Mouse (Mus musculus): Measurements from ENCODE around the gene Tjap1. TPM values are rescaled to one million over a fixed set of nuclear protein-coding genes. Genes with fewer than 3 reads are reported as not detected.

Tjap1 gene
- total RNA-seq (2021), result 10 to 100 TPM; 50.4 to 72.7 TPM

GRCm38 (mm10) chr17:46282483-46283123, at the start of gene Tjap1:
Gene Tjap1, minus strand, starts transcription at chr17:46283026.
- peak; percentile 81 to 83 for DNase-seq

DNA sequence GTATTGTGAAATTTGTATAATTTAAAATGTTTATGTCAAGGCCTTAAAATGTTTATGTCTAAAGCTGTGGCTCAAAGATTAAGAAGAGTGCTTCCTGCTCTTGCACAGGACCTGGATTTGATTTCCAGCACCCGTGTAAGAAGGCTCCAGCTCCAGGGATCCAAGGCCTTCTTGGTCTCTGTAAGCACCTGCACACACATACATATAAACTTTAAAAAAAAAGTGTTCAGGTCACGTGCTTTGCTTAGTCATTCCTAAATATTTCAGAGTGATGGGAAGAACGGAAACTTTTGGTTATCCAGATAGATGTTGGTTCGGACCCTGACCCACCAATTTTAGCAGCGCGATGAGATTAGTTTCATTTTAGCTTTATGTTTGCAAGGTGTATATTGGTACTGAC, 45.9 kb upstream of the Tjap1 start:
- DNase-seq, result no peak

DNA sequence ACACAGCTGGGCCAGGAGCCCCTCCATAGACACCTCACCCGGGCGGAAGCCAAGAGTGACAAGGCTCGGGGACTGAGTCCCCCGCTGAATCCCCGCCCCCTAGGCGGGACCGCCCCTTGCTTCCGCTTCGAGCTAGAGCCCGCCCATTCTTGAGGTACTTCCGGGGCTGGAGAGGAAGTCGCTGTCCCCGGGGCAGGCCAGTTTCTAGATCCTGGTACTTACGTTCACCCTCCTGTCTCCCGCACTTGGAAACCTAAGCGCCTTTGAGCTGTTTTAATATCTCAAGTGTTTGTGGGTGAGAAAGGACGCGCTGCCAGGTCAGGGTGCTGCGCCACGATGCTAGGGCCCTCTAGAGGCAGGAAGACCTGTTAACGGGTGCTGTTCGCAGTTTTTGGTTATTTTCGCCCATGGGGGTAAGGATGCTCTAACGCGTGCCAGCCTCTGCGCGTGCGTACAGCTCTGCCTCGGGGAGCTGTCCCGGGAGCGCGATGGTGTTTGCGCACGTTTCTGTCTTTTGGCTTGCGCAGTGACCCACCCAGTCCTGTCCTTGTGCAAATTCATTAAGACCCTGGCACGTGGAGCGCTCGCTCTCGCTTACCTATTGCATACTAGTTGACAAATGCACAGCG, 45.2 kb upstream of the Tjap1 start, which contains the start of gene Abcc10:
Gene Abcc10, minus strand, starts transcription at position 447 of the 629 bp plus-strand sequence.
- peak; percentile 96 for DNase-seq

DNA sequence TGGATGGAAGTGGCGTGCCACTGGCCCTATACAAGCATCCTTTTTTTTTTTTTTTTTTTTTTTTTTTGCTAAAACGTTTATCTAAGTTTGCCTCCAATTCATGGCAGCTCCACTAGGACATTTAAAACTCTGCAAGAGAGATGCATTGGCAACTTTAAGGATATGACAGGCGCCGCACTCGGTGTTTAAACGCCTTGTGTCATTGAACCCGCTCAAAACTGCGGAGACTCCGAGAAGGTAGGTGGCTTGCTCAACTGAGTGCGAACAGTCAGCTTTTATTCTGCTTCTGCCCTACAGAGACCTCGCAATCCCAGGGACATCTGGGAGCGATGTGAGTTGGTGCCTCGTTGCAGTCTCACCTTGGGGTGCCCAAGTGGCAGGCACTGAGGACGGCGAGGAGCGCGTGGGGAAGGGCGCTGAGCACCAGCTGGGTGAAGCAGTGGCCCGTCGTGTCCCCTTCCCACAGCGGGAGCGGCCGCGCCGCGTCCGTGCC, 44.6 kb upstream of the Tjap1 start:
- no peak for DNase-seq

DNA sequence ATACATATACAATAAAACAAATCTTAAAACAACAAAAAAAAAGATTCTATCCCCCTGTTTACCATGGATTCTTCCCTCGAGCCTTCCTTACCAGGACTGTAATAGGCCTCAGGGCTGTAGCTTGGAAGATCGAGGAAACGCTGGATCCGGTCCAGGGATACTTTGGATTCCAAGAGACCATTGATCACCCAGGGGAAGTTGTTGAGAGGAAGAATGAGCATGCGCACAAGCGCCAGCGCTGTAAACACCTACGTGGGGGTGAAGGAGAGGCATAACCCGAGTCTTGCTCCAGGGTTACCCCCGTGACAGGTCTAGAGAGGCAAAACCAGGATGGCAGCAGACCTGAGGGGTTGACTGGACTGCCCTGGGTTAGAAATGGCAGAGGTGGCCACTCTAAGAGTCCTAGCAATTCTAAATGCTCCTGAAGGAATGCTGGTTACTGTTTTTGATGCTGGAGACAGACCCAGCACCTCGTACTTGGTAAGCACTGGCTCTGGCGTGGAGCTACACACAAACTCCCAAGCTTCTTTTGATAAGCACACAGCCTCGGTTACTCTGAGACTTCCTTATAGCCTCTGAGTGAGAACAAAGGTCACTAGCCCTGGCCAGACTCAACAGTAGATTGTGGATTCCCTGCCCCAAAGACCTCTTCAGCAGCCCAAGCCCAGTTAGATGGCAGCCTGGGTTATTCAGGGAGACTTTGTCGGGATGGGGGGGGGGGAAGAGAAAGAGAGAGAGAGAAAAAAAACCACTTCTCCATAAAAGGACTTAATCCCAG, 39.4 kb upstream of the Tjap1 start:
- DNase-seq, result no peak

GRCm38 (mm10) chr17:46320492-46320891, 37.7 kb upstream of the Tjap1 start:
- no peak for DNase-seq

GRCm38 (mm10) chr17:46315813-46316212, 33.0 kb upstream of the Tjap1 start:
- no peak for DNase-seq

DNA sequence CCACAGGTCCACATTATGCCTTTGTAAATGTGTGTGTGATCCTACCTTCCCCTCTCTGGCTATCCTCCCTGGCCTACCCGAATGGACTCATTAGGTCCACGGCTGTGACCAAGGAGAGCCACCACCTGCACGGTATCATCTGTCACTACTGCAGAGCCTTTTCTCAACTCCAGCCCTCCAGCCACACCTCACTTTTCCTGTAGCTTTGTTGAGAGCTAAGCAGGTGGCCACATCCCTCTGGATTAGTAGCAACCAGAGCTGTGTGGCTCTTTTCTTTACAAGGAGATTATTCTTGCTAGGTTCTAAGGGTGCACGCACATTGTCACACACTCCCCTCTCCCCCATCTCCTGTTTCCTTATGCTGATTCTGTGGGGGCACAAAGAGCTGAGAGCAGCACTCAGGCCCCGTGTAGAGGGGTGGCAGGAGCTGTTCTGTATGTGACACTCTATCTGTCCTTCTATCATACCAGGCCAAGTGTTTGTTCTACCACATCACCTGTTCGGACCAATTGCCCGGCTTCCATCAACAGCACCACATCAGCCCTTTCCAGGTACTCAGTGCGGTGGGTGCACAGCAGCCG, 30.4 kb upstream of the Tjap1 start:
- no peak for DNase-seq

GRCm38 (mm10) chr17:46310515-46310914, 27.7 kb upstream of the Tjap1 start:
- DNase-seq, result no peak

DNA sequence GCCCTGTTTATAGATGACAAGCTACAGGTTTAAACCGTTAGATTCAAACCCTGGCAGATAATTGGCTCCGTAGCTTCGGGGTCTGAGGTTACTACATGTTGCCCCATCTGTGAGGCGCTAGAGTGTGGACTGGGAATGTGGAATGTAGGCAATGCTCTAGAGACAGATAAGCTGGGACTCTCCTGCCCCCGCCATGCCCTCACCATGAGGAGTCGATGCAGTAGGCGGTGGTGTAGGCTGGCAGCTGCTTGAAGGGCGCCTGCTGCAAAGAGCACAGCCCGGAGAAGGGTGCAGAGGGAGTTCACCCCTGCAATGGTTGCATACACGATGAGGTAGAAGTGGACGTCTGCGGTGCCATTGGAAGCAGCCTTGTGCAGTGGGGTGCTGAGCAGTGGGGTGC, 27.0 kb upstream of the Tjap1 start:
- DNase-seq, result no peak

DNA sequence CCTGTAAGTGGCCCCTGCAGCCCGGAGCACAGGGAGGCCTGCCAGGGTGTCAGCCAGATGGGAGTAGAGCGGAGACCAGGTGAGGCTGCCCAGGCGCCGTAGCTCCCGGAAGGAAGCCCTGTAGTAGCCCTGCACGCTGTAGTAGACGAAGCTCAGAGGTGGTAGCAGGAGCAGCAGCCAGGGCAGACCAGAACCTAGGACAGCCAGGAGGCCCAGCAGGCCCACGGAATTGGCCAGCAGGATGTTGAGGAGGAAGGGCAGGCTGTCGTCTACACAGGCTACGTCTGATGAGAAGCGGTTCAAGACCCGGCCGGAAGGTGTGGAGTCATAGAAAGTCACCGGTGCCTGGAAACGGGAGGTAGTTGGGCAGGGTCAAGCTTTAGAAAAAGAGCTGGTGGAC, 24.1 kb upstream of the Tjap1 start:
- DNase-seq, result no peak

GRCm38 (mm10) chr17:46304184-46304583, 21.4 kb upstream of the Tjap1 start:
- no peak for DNase-seq

- DNase-seq, result no peak
Observed at GRCm38 (mm10) chr17:46301892-46302291, 19.1 kb upstream of the Tjap1 start.

- DNase-seq, result peak; percentile 81 to 82
Observed at GRCm38 (mm10) chr17:46298220-46298913, 15.5 kb upstream of the Tjap1 start.

GRCm38 (mm10) chr17:46297364-46298219, 14.8 kb upstream of the Tjap1 start, which contains the start of gene Dlk2:
Gene Dlk2, plus strand, starts transcription at chr17:46297421.
- peak; percentile 45 to 51 for DNase-seq

DNA sequence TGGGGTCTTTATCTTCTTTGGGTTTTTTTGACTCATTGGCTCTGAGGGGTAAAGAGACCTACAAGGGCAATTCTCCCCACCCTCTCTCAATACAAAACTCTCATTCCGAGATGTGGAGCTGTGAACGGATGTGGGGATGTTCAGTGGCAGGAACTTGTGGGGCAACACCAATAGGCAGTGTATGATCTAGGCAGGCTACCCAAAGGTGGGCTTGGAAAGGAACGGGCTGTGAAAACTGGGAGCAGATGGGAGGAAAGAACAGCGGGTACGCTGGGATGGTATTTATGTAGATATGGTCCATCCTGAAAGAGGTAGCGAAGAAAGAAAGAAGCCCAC, 14.2 kb upstream of the Tjap1 start:
- DNase-seq, result no peak

- no peak for DNase-seq
Observed at GRCm38 (mm10) chr17:46296601-46297000, 13.8 kb upstream of the Tjap1 start.

GRCm38 (mm10) chr17:46287678-46288095, 4.9 kb upstream of the Tjap1 start:
- no peak for DNase-seq

DNA sequence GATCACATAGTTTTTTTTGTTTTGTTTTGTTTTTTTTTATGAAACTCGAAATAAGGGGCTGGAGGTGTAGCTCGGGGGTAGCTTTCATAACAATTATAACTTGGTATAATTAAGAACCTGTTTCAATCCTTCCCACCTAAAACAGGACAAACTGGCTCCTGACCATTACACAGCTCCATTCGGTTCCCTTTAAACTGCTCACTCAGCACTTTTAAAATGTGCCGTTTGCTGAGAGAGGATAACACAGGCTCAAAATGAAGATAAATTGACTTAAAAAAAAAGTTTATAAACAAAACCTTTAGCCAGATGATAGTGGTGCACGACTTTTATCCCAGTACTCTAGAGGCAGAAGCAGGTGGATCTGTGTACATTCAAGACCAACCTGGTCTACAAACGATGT, 2.6 kb upstream of the Tjap1 start:
- no peak for DNase-seq

DNA sequence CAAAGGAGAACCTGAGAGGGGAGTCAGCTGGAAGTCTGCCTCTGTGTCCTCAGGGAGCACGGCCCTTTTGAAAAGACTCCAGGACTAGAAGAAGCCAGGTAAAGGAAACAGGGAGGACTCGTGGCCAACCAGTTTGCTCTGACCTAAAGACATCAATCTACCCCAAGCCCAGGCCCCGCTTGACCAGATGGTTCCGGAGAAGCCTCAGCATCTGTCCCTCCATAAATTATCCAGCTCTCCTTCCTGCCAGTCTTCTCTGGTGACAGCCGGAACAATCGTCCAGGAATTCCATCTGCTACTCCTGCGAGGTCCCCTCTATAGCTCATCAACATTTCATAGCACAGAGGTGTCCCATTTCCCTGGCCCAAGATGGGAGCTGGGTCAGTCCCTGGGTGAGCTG, 1.8 kb upstream of the Tjap1 start:
- no peak for DNase-seq

DNA sequence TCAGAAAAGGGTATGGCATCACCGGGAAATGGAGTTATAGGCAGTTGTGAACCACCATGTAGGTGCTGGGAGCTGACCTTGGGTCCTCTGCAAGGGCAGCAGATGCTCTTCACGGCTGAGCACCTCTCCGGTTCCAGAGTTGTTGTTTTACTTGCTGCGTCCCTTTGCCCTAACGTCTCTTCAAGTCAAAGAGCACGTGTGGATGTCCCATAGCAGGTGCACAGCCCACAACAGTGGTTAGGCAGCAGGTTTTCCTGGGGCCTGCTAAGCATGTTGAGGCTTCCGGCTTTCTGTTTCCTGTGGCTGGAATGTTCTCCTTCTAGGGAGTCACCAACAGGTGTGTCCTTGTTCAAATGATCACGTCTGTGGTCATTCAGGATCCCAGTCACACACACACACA, 1.1 kb upstream of the Tjap1 start:
- no peak for DNase-seq

Data from layer of hippocampus, postnatal 36 days (tissue).